Mouse (Mus musculus): ENCODE results near the gene Pald1.

Pald1 gene

DNA sequence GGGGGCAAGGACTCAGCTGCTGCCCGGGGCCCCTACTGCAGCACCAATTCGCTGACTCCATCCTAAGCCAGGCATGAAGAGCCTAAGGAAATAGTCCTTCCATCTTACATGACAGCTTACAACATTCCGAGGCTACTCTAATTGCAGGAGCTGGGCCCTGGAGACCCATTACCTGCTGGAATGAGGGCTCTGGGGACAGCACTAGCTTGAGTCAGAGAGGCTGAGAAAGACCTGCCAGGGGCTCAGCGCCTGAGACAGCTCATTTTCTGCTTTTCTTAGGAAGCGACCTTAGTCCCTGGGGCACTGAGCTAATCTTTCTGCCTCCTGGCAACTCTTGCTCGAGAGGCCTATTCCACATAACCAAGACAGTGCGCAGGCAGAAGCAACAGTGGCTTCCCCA lies 54.4 kb downstream of the Pald1 start:
- no peak for DNase-seq (ENCODE audit: low spot score)

GRCm38 (mm10) chr10:61327545-61327944 lies 55.8 kb downstream of the Pald1 start:
- no peak for DNase-seq (ENCODE audit: low spot score)

DNA sequence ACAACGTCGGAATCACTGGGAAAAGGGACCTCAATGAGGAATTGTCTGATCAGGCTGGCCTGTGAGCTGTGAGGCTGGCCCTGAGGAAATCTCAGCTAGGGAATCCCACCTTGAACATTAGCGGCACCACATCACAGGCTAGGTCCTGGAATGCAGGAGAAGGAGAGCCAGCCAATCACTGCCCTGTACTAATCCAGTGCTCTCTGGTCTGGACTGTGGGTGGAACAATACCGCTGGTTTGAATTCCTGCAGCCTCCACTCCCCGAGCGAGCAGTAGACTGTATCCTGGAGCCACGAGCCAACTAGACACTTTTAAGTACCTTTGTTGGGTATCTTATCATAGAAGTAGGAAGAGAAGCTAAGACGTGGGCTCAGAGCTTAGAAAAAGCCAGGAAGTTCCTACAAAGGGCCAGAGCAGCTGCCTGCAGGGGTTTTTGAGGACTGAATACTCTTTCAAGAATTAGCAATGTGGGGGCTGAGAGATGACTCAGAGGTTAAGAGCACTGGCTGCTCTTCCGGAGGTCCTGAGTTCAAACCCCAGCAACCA lies 57.5 kb downstream of the Pald1 start:
- DNase-seq (ENCODE audit: low spot score): no peak

DNA sequence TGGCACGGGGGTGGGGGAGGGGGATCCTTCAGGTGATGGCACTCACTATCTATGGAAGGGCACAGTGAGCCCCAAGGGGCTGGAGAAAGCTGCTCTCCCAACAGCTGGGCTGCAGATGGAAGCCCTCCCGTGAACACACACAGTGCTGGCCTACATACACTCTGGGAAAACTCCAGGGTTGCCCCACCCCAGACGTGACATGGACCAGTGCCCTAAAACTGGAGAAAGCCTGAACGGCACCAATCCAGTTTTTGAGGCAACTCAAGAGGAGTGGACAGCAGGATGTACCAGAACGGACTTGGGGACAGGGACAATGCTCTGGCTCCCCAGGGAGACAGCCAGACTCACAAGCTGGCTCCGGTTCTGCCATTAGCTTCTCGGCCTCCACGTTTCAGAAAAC lies 58.6 kb downstream of the Pald1 start:
- peak; percentile 15 for DNase-seq (ENCODE audit: low spot score)

GRCm38 (mm10) chr10:61318527-61318926 lies 64.8 kb downstream of the Pald1 start:
- no peak for DNase-seq (ENCODE audit: low spot score)

GRCm38 (mm10) chr10:61315324-61315880 lies 67.9 kb downstream of the Pald1 start:
- no peak for DNase-seq (ENCODE audit: low spot score)

DNA sequence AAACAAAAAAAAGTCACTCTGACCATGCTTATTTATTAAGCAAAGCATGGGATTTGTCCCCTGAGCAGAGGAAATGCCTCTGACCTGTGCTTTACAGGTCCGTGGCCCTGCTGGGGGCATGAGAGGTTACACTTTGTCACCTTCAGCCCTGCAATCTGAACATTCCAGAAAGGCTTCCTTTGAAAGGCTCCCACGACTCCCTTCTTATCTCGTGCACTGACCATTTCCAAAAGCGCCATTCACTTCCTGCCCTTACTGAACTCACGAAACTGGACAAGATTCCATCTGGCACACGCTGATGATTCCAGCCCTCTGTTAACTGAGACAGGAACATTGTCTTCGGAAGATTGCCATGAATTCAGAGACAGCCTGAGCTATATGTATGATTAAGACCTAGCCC lies 69.6 kb downstream of the Pald1 start:
- no peak for DNase-seq (ENCODE audit: low spot score)

DNA sequence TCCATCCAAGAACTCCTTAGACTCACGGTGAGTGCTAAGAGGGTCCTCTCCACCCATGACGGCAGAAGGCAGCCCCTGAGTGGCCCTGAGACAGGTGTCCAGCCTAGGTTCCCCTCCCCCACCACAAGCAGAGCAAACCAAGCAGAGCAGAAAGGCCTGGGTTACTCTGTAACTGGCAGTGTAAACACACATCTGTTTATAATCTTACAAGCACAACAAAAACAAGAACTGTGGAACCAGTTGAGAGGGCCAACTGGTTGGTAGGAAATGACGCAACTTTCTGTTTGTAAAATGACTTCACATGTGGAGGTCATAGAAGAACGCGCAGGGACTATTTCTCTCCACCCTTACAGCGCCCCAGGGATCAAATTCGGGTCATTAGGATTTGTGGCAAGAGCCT lies 70.6 kb downstream of the Pald1 start:
- no peak for DNase-seq (ENCODE audit: low spot score)

- DNase-seq (ENCODE audit: low spot score): no peak
Measured at GRCm38 (mm10) chr10:61312159-61312558, 71.2 kb downstream of the Pald1 start.

GRCm38 (mm10) chr10:61308706-61309320 lies 74.5 kb downstream of the Pald1 start:
- DNase-seq (ENCODE audit: low spot score): no peak

GRCm38 (mm10) chr10:61305928-61306590 lies 77.3 kb downstream of the Pald1 start:
- DNase-seq (ENCODE audit: low spot score): no peak

GRCm38 (mm10) chr10:61304046-61304445 lies 79.3 kb downstream of the Pald1 start:
- DNase-seq (ENCODE audit: low spot score): no peak

- no peak for DNase-seq (ENCODE audit: low spot score)
Measured at GRCm38 (mm10) chr10:61300996-61301395, 82.3 kb downstream of the Pald1 start.

GRCm38 (mm10) chr10:61297477-61297876 lies 85.9 kb downstream of the Pald1 start, which contains the start of gene Prf1:
Prf1 (plus strand) TSS chr10:61297833.
- DNase-seq (ENCODE audit: low spot score): no peak

GRCm38 (mm10) chr10:61296713-61297445 lies 86.5 kb downstream of the Pald1 start:
- DNase-seq (ENCODE audit: low spot score): no peak

DNA sequence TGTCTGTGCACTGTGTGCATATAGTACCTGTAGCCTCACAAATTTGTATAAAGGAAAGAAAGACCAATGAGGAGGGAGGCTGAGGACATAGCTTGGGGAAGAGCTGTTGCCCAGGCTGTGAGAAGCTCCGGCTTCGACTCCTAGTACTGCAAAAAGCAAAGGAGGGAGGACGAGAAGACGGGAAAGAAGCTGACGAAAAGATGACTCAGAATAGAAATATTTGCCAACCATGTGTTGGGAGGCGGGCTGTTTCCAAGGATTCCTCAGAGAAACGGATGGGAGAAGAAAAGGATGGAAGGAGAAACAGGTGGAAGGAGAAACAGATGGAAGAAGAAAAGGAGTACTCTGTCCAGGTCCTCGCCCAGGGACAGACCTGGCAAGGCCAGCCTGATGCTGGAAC lies 89.1 kb downstream of the Pald1 start:
- no peak for DNase-seq (ENCODE audit: low spot score)

DNA sequence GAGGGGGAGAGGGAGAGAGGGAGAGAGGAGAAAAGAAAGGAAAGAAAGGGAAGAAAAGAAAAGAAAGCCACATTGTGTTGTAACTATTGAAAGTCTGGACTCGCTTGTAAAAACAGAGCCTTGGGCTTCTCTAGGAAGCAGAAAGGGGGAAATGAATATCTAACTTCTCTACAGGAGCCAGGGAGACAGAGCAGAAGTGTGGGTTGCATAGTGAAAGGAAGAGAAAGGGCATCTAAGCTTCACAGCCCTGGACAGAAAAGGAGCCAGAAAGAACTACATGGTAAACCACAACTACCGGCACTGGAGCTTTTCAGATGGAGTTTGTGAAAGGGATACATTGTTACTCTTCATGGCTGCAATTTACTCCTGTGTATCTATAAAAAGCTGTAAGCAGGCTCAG lies 92.9 kb downstream of the Pald1 start:
- no peak for DNase-seq (ENCODE audit: low spot score)

- DNase-seq (ENCODE audit: low spot score): no peak
Measured at GRCm38 (mm10) chr10:61290016-61290415, 93.3 kb downstream of the Pald1 start.

- DNase-seq (ENCODE audit: low spot score): peak; percentile 21
Measured at GRCm38 (mm10) chr10:61286246-61286645, 97.1 kb downstream of the Pald1 start.

DNA sequence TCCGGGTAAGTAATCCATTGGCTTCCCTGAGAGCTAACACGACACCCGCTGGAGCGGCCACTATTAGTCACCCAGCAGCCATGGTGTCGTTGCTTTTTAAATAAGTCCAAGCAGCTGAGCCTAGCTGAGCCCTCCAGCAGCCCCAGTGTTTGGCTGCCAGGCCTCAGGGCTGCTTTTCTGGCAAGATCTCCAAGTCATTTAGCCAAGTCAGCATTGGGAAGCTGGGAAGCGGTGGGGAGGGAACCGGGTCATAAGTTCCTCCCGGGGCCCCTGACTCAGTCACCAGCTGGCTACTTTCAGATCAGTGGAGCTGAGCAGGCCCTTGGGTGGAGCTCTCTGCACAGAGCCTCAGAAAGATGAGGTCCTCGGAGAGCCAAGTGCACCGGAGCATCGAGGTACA lies 98.1 kb downstream of the Pald1 start:
- peak; percentile 19 for DNase-seq (ENCODE audit: low spot score)

- no peak for DNase-seq (ENCODE audit: low spot score)
Measured at GRCm38 (mm10) chr10:61284309-61284708, 99.0 kb downstream of the Pald1 start.

GRCm38 (mm10) chr10:61281115-61281514 lies 102.2 kb downstream of the Pald1 start:
- no peak for DNase-seq (ENCODE audit: low spot score)

Data from urinary bladder, postnatal 25 days (tissue).